Mouse (Mus musculus) left cerebral cortex, adult 11 months (tissue): ENCODE results near the gene Gm20481.
A peak's percentile ranks its signal among the peaks of the same experiment; 100 is the strongest.
"Not testable (repeated sequence)": the region's sequence is repeated elsewhere in the genome, so short reads cannot be mapped to it uniquely, and the experiment has no call there.

Source experiments
- DNase-seq: peaks from one replicate; pipeline ENCODE4 v3.0.0; 2022; ENCODE audit warnings: low spot score

Gm20481 gene

DNA sequence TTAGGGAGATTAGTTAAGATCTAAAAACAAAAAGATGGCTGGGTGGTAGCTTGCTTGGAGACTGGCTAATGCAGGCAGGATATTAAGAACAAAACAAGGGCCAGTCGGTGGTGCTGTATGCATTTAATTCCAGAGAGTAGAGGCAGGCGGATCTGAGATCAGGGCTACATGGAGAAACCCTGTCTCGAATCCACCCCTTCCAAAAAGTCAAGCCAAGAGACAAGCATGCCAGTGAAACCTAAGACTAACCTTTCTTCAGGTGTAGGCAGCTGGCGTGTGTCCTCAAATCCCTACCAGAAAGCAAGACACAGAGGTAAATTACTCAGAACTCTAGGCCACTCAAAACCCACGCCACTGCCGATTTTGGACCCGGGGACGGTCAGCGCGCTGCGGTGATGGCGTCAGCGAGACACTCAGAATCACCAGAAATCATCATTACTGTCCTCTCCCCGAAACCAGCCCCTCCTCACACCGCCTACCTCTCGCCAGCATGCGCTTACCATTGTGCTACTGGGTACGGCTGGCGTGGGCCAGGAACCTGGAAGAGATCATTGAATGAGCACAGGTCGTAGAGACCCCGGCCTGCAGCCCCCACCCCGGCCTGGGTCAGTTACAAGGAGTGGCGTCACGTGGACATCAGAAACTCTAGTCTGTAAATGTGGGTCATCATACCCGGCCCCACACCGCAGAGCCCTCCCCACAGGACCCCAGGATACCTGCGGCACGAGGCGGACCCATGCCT, 17.9 kb upstream of the Gm20481 start:
- peak; percentile 45 for DNase-seq

- DNase-seq = peak; percentile 63
These were observed 17.2 kb upstream of the Gm20481 start for GRCm38 (mm10) chr17:34952378-34953040.

DNA sequence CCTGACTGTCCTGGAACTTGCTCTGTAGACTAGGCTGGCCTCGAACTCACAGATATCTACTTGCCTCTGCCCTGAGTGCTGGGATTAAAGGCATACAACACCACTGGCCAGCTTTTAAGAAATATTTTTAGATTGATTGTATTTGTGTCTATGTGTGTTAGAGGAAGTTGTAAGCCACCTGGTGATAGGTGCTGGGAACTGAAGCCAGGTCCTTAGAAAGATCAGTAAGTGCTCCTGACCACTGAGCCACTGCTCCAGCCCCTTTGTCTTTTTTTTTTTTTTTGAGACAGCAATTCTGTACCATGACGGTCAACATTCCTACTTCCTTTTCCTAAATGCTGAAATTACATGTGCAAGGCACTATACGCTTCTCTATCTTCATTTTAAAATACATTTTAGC, 16.5 kb upstream of the Gm20481 start:
- no peak for DNase-seq

GRCm38 (mm10) chr17:34953904-34954303, 15.8 kb upstream of the Gm20481 start:
- DNase-seq = no peak

- DNase-seq = no peak
These were observed 14.9 kb upstream of the Gm20481 start for GRCm38 (mm10) chr17:34954831-34955230.

DNA sequence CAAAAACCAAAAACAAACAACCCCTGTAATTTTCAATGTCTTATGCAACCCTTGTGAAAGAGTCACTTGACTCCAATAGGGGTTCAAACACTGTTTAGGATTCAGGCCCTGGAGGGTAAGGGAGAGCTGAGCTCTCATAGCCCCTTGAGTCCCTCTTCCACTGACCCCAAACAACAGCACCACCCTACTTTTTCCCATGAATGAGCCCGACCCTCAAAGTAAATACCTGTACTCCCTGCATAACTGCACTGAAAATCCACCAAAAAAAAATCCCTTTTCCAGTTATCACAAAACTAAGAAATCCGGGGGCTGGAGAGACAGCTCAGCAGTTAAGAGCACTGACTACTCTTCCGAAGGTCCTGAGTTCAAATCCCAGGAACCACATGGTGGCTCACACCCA, 13.8 kb upstream of the Gm20481 start:
- DNase-seq = no peak

- DNase-seq = no peak
These were observed 13.4 kb upstream of the Gm20481 start for GRCm38 (mm10) chr17:34956340-34956739.

DNA sequence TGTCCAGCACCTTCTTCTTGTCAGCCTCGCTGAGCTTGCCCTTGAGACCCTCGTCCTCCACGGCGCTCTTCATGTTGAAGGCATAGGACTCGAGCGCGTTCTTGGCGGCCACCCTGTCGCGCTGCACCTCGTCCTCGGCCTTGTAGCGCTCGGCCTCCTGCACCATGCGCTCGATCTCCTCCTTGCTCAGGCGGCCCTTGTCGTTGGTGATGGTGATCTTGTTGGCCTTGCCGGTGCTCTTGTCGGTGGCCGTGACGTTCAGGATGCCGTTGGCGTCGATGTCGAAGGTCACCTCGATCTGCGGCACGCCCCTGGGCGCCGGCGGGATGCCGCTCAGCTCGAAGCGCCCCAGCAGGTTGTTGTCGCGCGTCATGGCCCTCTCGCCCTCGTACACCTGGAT, 12.4 kb upstream of the Gm20481 start:
- DNase-seq = not testable (repeated sequence)

- DNase-seq = not testable (repeated sequence)
These were observed 11.7 kb upstream of the Gm20481 start for GRCm38 (mm10) chr17:34957966-34958365.

GRCm38 (mm10) chr17:34958734-34959129, 11.0 kb upstream of the Gm20481 start:
- not testable (repeated sequence) for DNase-seq

DNA sequence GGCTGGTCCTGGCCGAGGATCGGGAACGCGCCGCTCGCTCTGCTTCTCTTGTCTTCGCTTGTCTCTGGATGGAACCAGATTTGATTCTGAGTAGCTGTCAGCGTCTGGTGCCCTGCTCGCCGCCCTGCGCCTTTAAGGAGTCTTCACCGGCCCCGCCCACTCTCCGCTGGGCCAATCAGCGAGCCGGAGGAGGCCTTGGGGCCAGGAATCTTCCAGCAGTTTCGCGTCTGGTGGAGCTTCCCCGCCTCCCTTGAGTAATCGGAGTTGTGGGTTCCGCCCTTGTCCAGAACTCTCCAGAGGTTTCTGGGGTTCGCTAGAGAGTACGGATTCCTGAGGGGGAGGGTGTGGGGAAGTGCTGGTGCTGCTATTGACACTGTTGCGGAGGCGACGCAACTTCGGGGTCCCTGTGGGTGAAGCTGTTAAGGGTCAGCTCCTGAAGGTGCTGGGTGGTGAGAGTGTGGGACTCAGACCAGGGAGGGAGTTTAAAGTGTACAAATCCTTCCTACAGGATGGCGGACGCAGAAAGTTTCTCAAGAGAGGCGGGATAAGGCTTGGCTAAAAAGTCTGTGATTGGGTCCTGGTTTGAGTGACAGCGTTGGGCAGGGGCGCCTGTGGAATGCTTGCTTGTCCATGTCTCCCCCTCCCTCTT, 10.5 kb upstream of the Gm20481 start, which contains the start of gene Hspa1b:
Hspa1b (minus strand) TSS at position 109 of the 649 bp plus-strand sequence.
- DNase-seq = peak; percentile 72

GRCm38 (mm10) chr17:34959881-34960515, 9.7 kb upstream of the Gm20481 start:
- no peak for DNase-seq

DNA sequence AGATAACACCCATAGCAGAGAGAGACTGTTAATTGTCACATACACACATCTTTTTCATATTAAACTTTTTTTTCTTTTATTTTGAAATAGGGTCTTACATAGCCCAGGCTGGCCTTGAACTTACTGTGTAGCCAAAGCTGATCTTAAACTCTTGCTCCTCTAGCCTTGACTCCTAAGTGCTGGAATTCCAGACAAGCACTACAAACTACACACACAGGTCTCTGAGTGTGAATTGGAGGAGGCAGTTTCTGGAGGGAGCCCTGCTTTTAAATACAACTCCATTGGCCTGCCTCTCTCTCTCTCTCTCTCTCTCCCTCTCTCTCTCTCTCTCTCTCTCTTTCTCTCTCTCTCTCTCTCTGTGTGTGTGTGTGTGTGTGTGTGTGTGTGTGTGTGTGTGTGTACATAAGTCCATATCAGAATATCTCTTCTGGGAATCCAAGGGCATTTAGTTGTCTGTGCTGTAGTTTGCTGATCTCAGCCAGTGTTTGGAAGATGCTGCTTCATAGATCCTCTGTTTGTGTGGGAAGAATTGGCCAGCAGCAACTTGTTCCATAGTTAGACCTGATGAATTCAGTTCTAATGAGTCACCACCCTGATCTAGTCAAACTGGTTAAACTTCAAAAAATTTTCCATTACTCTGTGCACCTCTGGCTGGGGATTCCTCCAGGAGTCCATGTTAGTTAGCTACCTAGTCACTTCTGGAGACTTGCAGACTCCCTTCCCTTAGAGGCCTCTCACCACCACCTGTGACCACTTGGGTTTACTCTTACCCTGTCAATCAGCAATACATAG, 8.8 kb upstream of the Gm20481 start:
- DNase-seq = no peak

DNA sequence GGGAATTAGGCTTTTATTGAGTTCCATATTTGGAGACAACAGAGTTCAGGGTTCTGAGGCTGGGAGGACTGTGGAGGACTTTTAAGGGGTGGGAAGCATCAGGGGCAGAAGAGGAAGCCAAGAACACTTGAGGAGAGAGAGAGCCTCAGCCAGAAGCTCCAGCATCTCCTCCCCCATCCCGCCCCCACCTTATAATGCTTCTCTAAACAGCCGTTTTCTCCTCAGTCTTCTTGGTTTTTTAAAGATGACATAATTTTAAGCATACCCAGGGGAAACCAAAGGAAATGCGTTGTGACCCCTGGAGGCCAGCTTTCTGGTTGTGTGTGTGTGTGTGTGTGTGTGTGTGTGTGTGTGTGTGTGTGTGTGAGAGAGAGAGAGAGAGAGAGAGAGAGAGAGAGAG, 7.6 kb upstream of the Gm20481 start:
- no peak for DNase-seq

DNA sequence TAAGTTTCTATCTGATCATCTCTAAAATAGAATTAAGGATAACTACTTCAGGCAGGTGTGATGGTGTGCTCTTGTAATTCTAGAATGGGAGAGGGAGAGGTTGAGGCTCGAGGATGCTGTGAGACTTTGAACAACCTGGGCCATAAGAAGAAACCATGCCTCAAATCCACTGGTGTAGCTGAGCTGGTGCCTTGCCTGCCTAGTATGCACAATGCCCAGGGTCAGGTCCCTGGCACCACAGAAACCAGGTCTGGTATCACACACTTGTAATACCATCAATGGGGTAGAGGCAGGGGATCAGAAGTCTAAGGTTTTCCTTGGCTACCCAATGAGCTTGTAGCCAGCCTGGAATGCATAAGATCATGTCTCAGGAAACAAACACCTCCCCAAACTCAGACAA, 6.9 kb upstream of the Gm20481 start:
- DNase-seq = no peak

DNA sequence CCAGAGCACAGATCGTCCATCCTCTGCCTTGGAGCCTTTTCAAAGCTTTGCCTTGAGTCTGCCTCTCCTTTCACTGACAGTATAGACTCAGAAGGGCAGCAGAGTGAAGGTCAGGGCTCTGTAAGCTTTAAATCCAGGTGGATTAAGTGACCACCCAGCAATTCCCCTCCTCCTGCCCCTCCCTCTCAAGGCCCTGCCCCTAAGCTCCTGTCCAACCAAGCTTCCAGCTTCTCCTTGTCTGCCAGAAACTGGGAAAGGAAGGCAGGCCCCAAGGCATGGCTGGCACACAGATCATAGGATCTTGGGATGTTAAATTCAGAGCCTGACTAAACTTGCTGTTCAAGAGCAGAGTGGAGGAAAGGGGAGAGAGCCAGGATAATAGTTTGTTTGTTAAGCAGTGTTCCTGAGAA, 5.1 kb upstream of the Gm20481 start:
- no peak for DNase-seq

GRCm38 (mm10) chr17:34965627-34966026, 4.1 kb upstream of the Gm20481 start:
- no peak for DNase-seq

GRCm38 (mm10) chr17:34970850-34971249, 1.1 kb downstream of the Gm20481 start:
- not testable (repeated sequence) for DNase-seq

- not testable (repeated sequence) for DNase-seq
These were observed 2.0 kb downstream of the Gm20481 start for GRCm38 (mm10) chr17:34971694-34972068.

DNA sequence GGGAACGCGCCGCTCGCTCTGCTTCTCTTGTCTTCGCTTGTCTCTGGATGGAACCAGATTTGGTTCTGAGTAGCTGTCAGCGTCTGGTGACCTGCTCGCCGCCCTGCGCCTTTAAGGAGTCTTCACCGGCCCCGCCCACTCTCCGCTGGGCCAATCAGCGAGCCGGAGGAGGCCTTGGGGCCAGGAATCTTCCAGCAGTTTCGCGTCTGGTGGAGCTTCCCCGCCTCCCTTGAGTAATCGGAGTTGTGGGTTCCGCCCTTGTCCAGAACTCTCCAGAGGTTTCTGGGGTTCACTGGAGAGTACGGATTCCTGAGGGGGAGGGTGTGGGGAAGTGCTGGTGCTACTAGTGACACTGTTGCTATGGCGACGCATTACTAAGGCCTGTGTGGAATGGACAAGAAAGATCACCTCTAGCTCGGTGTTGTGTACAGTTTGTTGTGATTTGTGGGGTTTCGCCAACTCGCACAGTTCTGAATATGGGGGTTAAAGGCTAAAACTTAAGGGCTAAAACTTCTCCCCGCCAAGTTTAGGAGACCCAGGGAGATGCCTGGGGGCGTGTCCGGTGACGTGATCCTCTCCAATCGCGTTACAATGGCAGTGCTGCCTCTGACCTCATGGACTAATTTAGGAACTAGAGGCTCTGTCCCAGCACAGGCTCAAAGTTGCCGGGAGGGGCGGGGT, 2.5 kb downstream of the Gm20481 start, which contains the start of the genes Hspa1a and Hspa1l:
Hspa1a (minus strand) TSS at position 88 of the 681 bp plus-strand sequence.
Hspa1l (plus strand) TSS at position 635 of the 681 bp plus-strand sequence.
- DNase-seq = peak; percentile 74
